Mouse (Mus musculus) forebrain, embryonic 16.5 days (tissue): Measurements from ENCODE around the gene Caln1. TPM values are rescaled to one million over a fixed set of nuclear protein-coding genes. Genes with fewer than 3 reads are reported as not detected.

ENCODE experiments used
- ATAC-seq: fragments of 200-750 bp; cut with Nextera tagmentation; 2 replicates; pipeline ENCODE4 v1.8.0; 2017; ENCODE audit warnings: mild to moderate bottlenecking, moderate library complexity
- H3K27ac ChIP-seq: fragments of 300-500 bp; sonication (generic); 2 replicates; pipeline ENCODE4 v1.5.1; 2014; ENCODE audit warnings: low read length, control low read depth
- H3K27me3 ChIP-seq: fragments of 300-500 bp; sonication (generic); replicated peaks from 2 replicates; pipeline ENCODE4 v1.6.1; 2014; ENCODE audit warnings: low read length; ENCODE audit not compliant: control insufficient read depth, insufficient read depth
- H3K36me3 ChIP-seq: fragments of 300-500 bp; sonication (generic); 2 replicates; pipeline ENCODE4 v1.6.1; 2014; ENCODE audit not compliant: control insufficient read depth, insufficient read depth
- H3K4me1 ChIP-seq: fragments of 300-500 bp; sonication (generic); replicated peaks from 2 replicates; pipeline ENCODE4 v1.6.1; 2014; ENCODE audit warnings: low read length; ENCODE audit not compliant: control insufficient read depth, insufficient read depth
- H3K4me2 ChIP-seq: fragments of 300-500 bp; sonication (generic); 2 replicates; pipeline ENCODE4 v1.6.1; 2014; ENCODE audit warnings: mild to moderate bottlenecking, low read length, control low read depth
- H3K4me3 ChIP-seq: fragments of 300-500 bp; sonication (generic); replicated peaks from 2 replicates; pipeline ENCODE4 v1.5.1; 2014; ENCODE audit warnings: mild to moderate bottlenecking, low read length, control low read depth
- H3K9ac ChIP-seq: fragments of 300-500 bp; sonication (generic); replicated peaks from 2 replicates; pipeline ENCODE4 v1.6.1; 2014; ENCODE audit warnings: low read depth, low read length, control low read depth
- H3K9me3 ChIP-seq: fragments of 300-500 bp; sonication (generic); 2 replicates; pipeline ENCODE4 v1.6.1; 2016; ENCODE audit warnings: low read length; ENCODE audit not compliant: control insufficient read depth
- WGBS: fragments of 180-500 bp; shearing (Covaris S2); extraction: QIAGEN DNeasy Blood & Tissue Kit; methylation state at CpG from one replicate; pipeline ENCODE4 v1.1.7; 2014; 5-methylcytosine and 5-hydroxymethylcytosine counted together
- polyA plus RNA-seq: library from polyadenylated mRNA; unstranded; fragments of >200 nt; fragmentation: Nextera tagmentation; extraction: Ambion mirVana; gene quantifications from 2 replicates; pipeline ENCODE4 v1.2.1, GENCODE M21; 2015

Gene Caln1
- polyA plus RNA-seq, 1 experiment from 2014 or later = 24.4 TPM

- no peak overlapping the region for H3K4me2 ChIP-seq
- no peaks in the 10 kb centered on the region for H3K27me3 ChIP-seq
- H3K9ac ChIP-seq = no peak overlapping the region
- H3K27ac ChIP-seq = no peak overlapping the region
- 92% methylated on average over 1 of the region's 1 CpGs for WGBS
- no peaks in the 10 kb centered on the region for H3K4me1 ChIP-seq
- H3K9me3 ChIP-seq = no peaks in the 10 kb centered on the region
- H3K36me3 ChIP-seq = no peaks in the 10 kb centered on the region
- no peak overlapping the region for H3K4me3 ChIP-seq
- no peak for ATAC-seq
Observed at GRCm38 (mm10) chr5:130480290-130480689, 111.0 kb downstream of the Caln1 start.

- ATAC-seq = no peak
- no peak overlapping the region for H3K4me2 ChIP-seq
- no peak overlapping the region for H3K4me3 ChIP-seq
- no peaks in the 10 kb centered on the region for H3K27me3 ChIP-seq
- H3K4me1 ChIP-seq = no peaks in the 10 kb centered on the region; the same call in 1 of the 2 replicates
- H3K27ac ChIP-seq = no peak overlapping the region
- no peaks in the 10 kb centered on the region for H3K36me3 ChIP-seq
- H3K9ac ChIP-seq = no peak overlapping the region
- WGBS = 50% methylated on average over 5 of the region's 5 CpGs
- no peaks in the 10 kb centered on the region for H3K9me3 ChIP-seq
Observed at GRCm38 (mm10) chr5:130491471-130491870, 122.2 kb downstream of the Caln1 start.

- H3K4me2 ChIP-seq = no peak overlapping the region
- H3K36me3 ChIP-seq = no peaks in the 10 kb centered on the region
- H3K4me1 ChIP-seq = no peaks in the 10 kb centered on the region; the same call in 1 of the 2 replicates
- no peaks in the 10 kb centered on the region for H3K9me3 ChIP-seq
- H3K27me3 ChIP-seq = no peaks in the 10 kb centered on the region
- no peak for ATAC-seq
- H3K27ac ChIP-seq = no peak overlapping the region
- H3K4me3 ChIP-seq = no peak overlapping the region
- no peak overlapping the region for H3K9ac ChIP-seq
- WGBS = 64% methylated on average over 7 of the region's 7 CpGs
Observed at GRCm38 (mm10) chr5:130492305-130492704, 123.0 kb downstream of the Caln1 start.

GRCm38 (mm10) chr5:130502541-130502940 lies 133.3 kb downstream of the Caln1 start:
- H3K4me1 ChIP-seq = no peaks in the 10 kb centered on the region
- no peak overlapping the region for H3K4me3 ChIP-seq
- no peak overlapping the region for H3K9ac ChIP-seq
- WGBS = 76% methylated on average over 9 of the region's 9 CpGs
- ATAC-seq = no peak
- H3K27ac ChIP-seq = no peak overlapping the region
- H3K36me3 ChIP-seq = no peaks in the 10 kb centered on the region
- no peak overlapping the region for H3K4me2 ChIP-seq
- no peaks in the 10 kb centered on the region for H3K27me3 ChIP-seq
- no peaks in the 10 kb centered on the region for H3K9me3 ChIP-seq

- no peak overlapping the region for H3K4me2 ChIP-seq
- no peaks in the 10 kb centered on the region for H3K4me1 ChIP-seq
- H3K27me3 ChIP-seq = no peaks in the 10 kb centered on the region
- H3K9ac ChIP-seq = no peak overlapping the region
- WGBS = 91% methylated on average over 5 of the region's 5 CpGs
- ATAC-seq = no peak
- peaks cover 4% of the 10 kb centered on the region; the same call in 1 of the 2 replicates for H3K9me3 ChIP-seq
- H3K27ac ChIP-seq = no peak overlapping the region
- no peaks in the 10 kb centered on the region for H3K36me3 ChIP-seq
- no peak overlapping the region for H3K4me3 ChIP-seq
Observed at GRCm38 (mm10) chr5:130504891-130505290, 135.6 kb downstream of the Caln1 start.

GRCm38 (mm10) chr5:130510516-130510915 lies 141.3 kb downstream of the Caln1 start:
- peaks cover 4% of the 10 kb centered on the region; the same call in 1 of the 2 replicates for H3K9me3 ChIP-seq
- WGBS = 96% methylated on average over 2 of the region's 2 CpGs
- H3K4me3 ChIP-seq = no peak overlapping the region
- H3K4me2 ChIP-seq = no peak overlapping the region
- H3K4me1 ChIP-seq = no peaks in the 10 kb centered on the region
- no peaks in the 10 kb centered on the region for H3K36me3 ChIP-seq
- H3K27ac ChIP-seq = no peak overlapping the region
- H3K9ac ChIP-seq = no peak overlapping the region
- no peak for ATAC-seq
- H3K27me3 ChIP-seq = no peaks in the 10 kb centered on the region

- no peak overlapping the region for H3K4me2 ChIP-seq
- no peaks in the 10 kb centered on the region for H3K9me3 ChIP-seq
- H3K4me1 ChIP-seq = no peaks in the 10 kb centered on the region
- no peak overlapping the region for H3K4me3 ChIP-seq
- 91% methylated on average over 6 of the region's 6 CpGs for WGBS
- H3K27ac ChIP-seq = no peak overlapping the region
- no peak for ATAC-seq
- H3K27me3 ChIP-seq = no peaks in the 10 kb centered on the region
- no peak overlapping the region for H3K9ac ChIP-seq
- no peaks in the 10 kb centered on the region for H3K36me3 ChIP-seq
Observed at GRCm38 (mm10) chr5:130515395-130515794, 146.1 kb downstream of the Caln1 start.

- H3K9ac ChIP-seq = no peak overlapping the region
- H3K27me3 ChIP-seq = no peaks in the 10 kb centered on the region
- H3K36me3 ChIP-seq = no peaks in the 10 kb centered on the region
- 81% methylated on average over 2 of the region's 2 CpGs for WGBS
- H3K9me3 ChIP-seq = no peaks in the 10 kb centered on the region
- ATAC-seq = no peak
- no peak overlapping the region for H3K27ac ChIP-seq
- H3K4me1 ChIP-seq = no peaks in the 10 kb centered on the region
- H3K4me2 ChIP-seq = no peak overlapping the region
- H3K4me3 ChIP-seq = no peak overlapping the region
Observed at GRCm38 (mm10) chr5:130520527-130520926, 151.3 kb downstream of the Caln1 start.

- Histone ChIP-seq H3K36me3 (no peaks in the 10 kb centered on the region), H3K4me2 (no peak overlapping the region), H3K4me1 (no peaks in the 10 kb centered on the region), H3K4me3 (no peak overlapping the region), H3K27ac (no peak overlapping the region), H3K9ac (no peak overlapping the region), H3K27me3 (no peaks in the 10 kb centered on the region), H3K9me3 (no peaks in the 10 kb centered on the region)
- WGBS = 87% methylated on average over 2 of the region's 2 CpGs
- ATAC-seq = no peak
Observed at GRCm38 (mm10) chr5:130527416-130527815, 158.2 kb downstream of the Caln1 start.

GRCm38 (mm10) chr5:130547496-130547895 lies 178.2 kb downstream of the Caln1 start:
- Histone ChIP-seq H3K36me3 (no peaks in the 10 kb centered on the region), H3K9ac (no peak overlapping the region), H3K27me3 (no peaks in the 10 kb centered on the region), H3K9me3 (no peaks in the 10 kb centered on the region), H3K4me2 (no peak overlapping the region), H3K27ac (no peak overlapping the region), H3K4me1 (no peaks in the 10 kb centered on the region), H3K4me3 (no peak overlapping the region)
- ATAC-seq = no peak
- 88% methylated on average over 5 of the region's 5 CpGs for WGBS
